Mouse (Mus musculus) thymus, adult 2 months (tissue): ENCODE data around the gene Exog.

Experiments used
- CTCF ChIP-seq: fragments of 200-500 bp; IDR thresholded peaks from 2 replicates; pipeline ENCODE4 v1.5.1; 2012; ENCODE audit warnings: mild to moderate bottlenecking, control low read depth, low read length, moderate library complexity, borderline replicate concordance; ENCODE audit not compliant: control insufficient read depth, poor library complexity, insufficient read depth; ENCODE audit errors: extremely low read depth
- POLR2A ChIP-seq: fragments of 200-500 bp; IDR thresholded peaks from 2 replicates; pipeline ENCODE4 v1.6.1; 2012; ENCODE audit warnings: mild to moderate bottlenecking, low read length, control low read depth, moderate library complexity; ENCODE audit not compliant: control insufficient read depth, poor library complexity, insufficient read depth; ENCODE audit errors: extremely low read depth

DNA sequence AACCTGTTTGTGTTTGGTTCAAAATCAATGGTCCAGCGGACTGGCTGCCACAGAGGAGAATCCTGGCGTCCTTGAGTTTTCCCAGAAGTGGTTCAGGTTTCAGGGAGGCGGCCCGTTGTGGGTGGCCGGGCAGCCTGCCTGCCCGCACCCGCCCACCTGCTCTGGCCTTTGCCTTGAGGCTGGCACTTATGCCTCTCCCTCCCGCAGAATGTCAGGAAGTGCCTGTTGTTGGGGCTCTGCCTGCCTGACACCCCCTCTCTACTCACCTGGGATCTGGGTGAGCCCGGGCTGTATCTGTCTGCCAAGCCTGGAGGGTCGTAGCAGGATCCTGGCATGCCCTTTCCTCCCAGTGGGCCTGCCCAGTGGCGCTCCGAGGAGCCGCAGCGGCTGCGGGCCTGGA lies 36.9 kb upstream of the Exog start:
- TF ChIP-seq CTCF = no peak
- TF ChIP-seq POLR2A = no peak
